Mouse (Mus musculus) bone marrow, adult 2 months (tissue): ENCODE measurements at regions not wholly inside any gene's neighbourhood (a gene's known extent, or its start where the extent isn't known, plus 50 kb on each side); places are given as distances from the start of the nearest gene placed in this dataset.

Experiments
- CTCF ChIP-seq: fragments of 200-500 bp; IDR thresholded peaks from 2 replicates; pipeline ENCODE4 v1.5.1; 2011; ENCODE audit warnings: low read length, control low read depth; ENCODE audit not compliant: control insufficient read depth, insufficient read depth
- POLR2A ChIP-seq: fragments of 200-500 bp; IDR thresholded peaks from 2 replicates; pipeline ENCODE4 v1.6.1; 2011; ENCODE audit warnings: low read depth, mild to moderate bottlenecking, control low read depth, low read length, borderline replicate concordance; ENCODE audit not compliant: control insufficient read depth

DNA sequence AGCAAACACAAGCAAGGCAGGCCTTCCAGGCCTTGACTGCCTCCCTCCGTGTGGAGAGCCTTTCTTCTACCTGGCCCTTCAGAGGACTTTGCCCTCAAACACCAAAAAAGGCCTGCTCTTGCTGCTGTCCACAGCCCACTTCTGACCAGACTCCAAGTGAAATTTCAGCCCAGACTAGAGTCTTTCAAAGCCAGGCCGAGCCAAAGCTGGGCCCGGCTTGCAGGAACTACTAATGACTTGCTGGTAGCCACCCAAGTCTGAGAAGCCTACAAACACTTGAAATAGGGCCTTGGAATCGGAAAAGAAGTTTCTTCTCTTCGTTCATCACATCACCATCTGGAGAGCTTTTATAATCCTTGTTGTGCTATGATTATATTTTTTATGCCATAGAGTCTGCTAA lies 304.9 kb downstream of the Cog6 start:
- TF ChIP-seq CTCF, result no peak
- TF ChIP-seq POLR2A, result no peak
